Mouse (Mus musculus) liver, embryonic 16.5 days (tissue): ENCODE measurements around the gene Bag3. TPM values are rescaled to one million over a fixed set of nuclear protein-coding genes. Genes with fewer than 3 reads are reported as not detected.

Experiments used
- ATAC-seq: fragments of 200-750 bp; cut with Nextera tagmentation; 2 replicates; pipeline ENCODE4 v1.8.0; 2017; ENCODE audit warnings: low read depth, mild to moderate bottlenecking, moderate number of reproducible peaks, moderate library complexity
- H3K27ac ChIP-seq: fragments of 300-500 bp; sonication (generic); 2 replicates; pipeline ENCODE4 v1.5.1; 2014; ENCODE audit warnings: mild to moderate bottlenecking, low read length
- H3K27me3 ChIP-seq: fragments of 300-500 bp; sonication (generic); 2 replicates; pipeline ENCODE4 v1.6.1; 2014; ENCODE audit warnings: low read depth, low read length, mixed read lengths; ENCODE audit not compliant: control insufficient read depth, insufficient read depth
- H3K36me3 ChIP-seq: fragments of 300-500 bp; sonication (generic); 2 replicates; pipeline ENCODE4 v1.6.1; 2014; ENCODE audit warnings: mild to moderate bottlenecking; ENCODE audit not compliant: control insufficient read depth, insufficient read depth
- H3K4me1 ChIP-seq: fragments of 300-500 bp; sonication (generic); 2 replicates; pipeline ENCODE4 v1.6.1; 2014; ENCODE audit warnings: low read depth, low read length, mixed read lengths; ENCODE audit not compliant: control insufficient read depth
- H3K4me2 ChIP-seq: fragments of 300-500 bp; sonication (generic); 2 replicates; pipeline ENCODE4 v1.6.1; 2014; ENCODE audit warnings: low read depth, low read length, mixed read lengths
- H3K4me3 ChIP-seq: fragments of 300-500 bp; sonication (generic); 2 replicates; pipeline ENCODE4 v1.5.1; 2014; ENCODE audit warnings: low read depth, mild to moderate bottlenecking, low read length
- H3K9ac ChIP-seq: fragments of 300-500 bp; sonication (generic); 2 replicates; pipeline ENCODE4 v1.6.1; 2014; ENCODE audit warnings: low read depth, low read length
- H3K9me3 ChIP-seq: fragments of 300-500 bp; sonication (generic); replicated peaks from 2 replicates; pipeline ENCODE4 v1.6.1; 2016; ENCODE audit warnings: low read length; ENCODE audit not compliant: control insufficient read depth
- WGBS: fragments of 180-500 bp; shearing (Covaris S2); extraction: QIAGEN DNeasy Blood & Tissue Kit; methylation state at CpG from one replicate; pipeline ENCODE4 v1.1.7; 2014; ENCODE audit not compliant: insufficient replicate concordance; 5-methylcytosine and 5-hydroxymethylcytosine counted together
- polyA plus RNA-seq: library from polyadenylated mRNA; unstranded; fragments of >200 nt; fragmentation: Nextera tagmentation; extraction: Ambion mirVana; gene quantifications from 2 replicates; pipeline ENCODE4 v1.2.1, GENCODE M21; 2015

Gene Bag3
- polyA plus RNA-seq, 1 experiment from 2014 or later, result 3.5 TPM

- Histone ChIP-seq H3K27me3 (no peaks in the 10 kb centered on the region), H3K27ac (no peak overlapping the region), H3K4me2 (no peak overlapping the region), H3K9me3 (no peaks in the 10 kb centered on the region), H3K4me1 (no peaks in the 10 kb centered on the region), H3K36me3 (0 out of 2 replicates have a peak, but pooled peaks cover 2% of the 10 kb centered on the region), H3K9ac (no peak overlapping the region), H3K4me3 (no peak overlapping the region)
- ATAC-seq, result no peak
- WGBS, result 9% methylated on average over 1 of the region's 1 CpGs
Observed at GRCm38 (mm10) chr7:128550328-128551086, 27.1 kb downstream of the Bag3 start.

- no peak for ATAC-seq
- Histone ChIP-seq H3K4me3 (no peak overlapping the region), H3K27ac (no peak overlapping the region), H3K4me2 (no peak overlapping the region), H3K9ac (no peak overlapping the region), H3K36me3 (0 out of 2 replicates have a peak, but pooled peaks cover 2% of the 10 kb centered on the region), H3K4me1 (no peaks in the 10 kb centered on the region), H3K9me3 (no peaks in the 10 kb centered on the region), H3K27me3 (no peaks in the 10 kb centered on the region)
- WGBS, result 44% methylated on average over 3 of the region's 3 CpGs
Observed at GRCm38 (mm10) chr7:128551087-128551457, 27.7 kb downstream of the Bag3 start.

- Histone ChIP-seq H3K27me3 (no peaks in the 10 kb centered on the region), H3K9ac (no peak overlapping the region), H3K27ac (no peak overlapping the region), H3K36me3 (no peaks in the 10 kb centered on the region), H3K4me1 (no peaks in the 10 kb centered on the region), H3K4me2 (no peak overlapping the region), H3K9me3 (no peaks in the 10 kb centered on the region), H3K4me3 (no peak overlapping the region)
- 26% methylated on average over 3 of the region's 3 CpGs for WGBS
- no peak for ATAC-seq
Observed at GRCm38 (mm10) chr7:128553105-128553705, 29.8 kb downstream of the Bag3 start.

DNA sequence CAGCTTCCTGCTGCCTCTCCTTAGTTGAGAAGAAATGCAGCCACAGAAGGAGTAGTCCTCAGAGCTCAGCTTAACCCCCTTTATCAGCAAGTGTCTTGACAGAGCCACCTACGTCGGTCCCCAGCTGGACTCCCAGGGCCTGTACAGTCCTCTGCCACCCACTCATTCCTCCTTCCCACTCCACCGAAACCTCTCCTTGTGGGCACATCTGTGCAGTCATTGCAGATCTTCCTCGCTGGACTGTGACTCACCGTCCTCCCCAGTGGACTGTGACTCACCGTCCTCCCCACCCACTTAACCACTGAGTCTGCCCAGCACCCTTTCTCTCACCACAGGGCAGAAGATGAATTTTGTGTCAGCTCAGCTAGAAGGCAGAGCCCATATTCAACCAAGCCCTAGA lies 31.1 kb downstream of the Bag3 start:
- no peaks in the 10 kb centered on the region for H3K9me3 ChIP-seq
- no peak overlapping the region for H3K27ac ChIP-seq
- H3K36me3 ChIP-seq, result no peaks in the 10 kb centered on the region
- WGBS, result 50% methylated on average over 6 of the region's 6 CpGs
- ATAC-seq, result no peak
- no peaks in the 10 kb centered on the region for H3K4me1 ChIP-seq
- no peak overlapping the region for H3K4me2 ChIP-seq
- H3K4me3 ChIP-seq, result no peak overlapping the region
- H3K9ac ChIP-seq, result no peak overlapping the region
- no peaks in the 10 kb centered on the region for H3K27me3 ChIP-seq

GRCm38 (mm10) chr7:128555141-128555750 lies 31.8 kb downstream of the Bag3 start:
- Histone ChIP-seq H3K4me2 (no peak overlapping the region), H3K36me3 (no peaks in the 10 kb centered on the region), H3K9me3 (no peaks in the 10 kb centered on the region), H3K27me3 (no peaks in the 10 kb centered on the region), H3K9ac (no peak overlapping the region), H3K4me3 (no peak overlapping the region), H3K27ac (no peak overlapping the region), H3K4me1 (no peaks in the 10 kb centered on the region)
- 64% methylated on average over 5 of the region's 5 CpGs for WGBS
- ATAC-seq, result no peak

- WGBS, result 52% methylated on average over 1 of the region's 1 CpGs
Observed at GRCm38 (mm10) chr7:128556923-128557430, 33.6 kb downstream of the Bag3 start.

GRCm38 (mm10) chr7:128563373-128563772 lies 40.0 kb downstream of the Bag3 start:
- WGBS, result 25% methylated on average over 4 of the region's 4 CpGs

More at GRCm38 (mm10) chr7:128556923-128557430, 33.6 kb downstream of the Bag3 start:
- H3K27ac ChIP-seq, result no peak overlapping the region
- ATAC-seq, result no peak
- H3K4me2 ChIP-seq, result no peak overlapping the region
- H3K36me3 ChIP-seq, result no peaks in the 10 kb centered on the region
- no peaks in the 10 kb centered on the region for H3K27me3 ChIP-seq
- no peaks in the 10 kb centered on the region for H3K4me1 ChIP-seq
- no peak overlapping the region for H3K9ac ChIP-seq
- no peaks in the 10 kb centered on the region for H3K9me3 ChIP-seq
- no peak overlapping the region for H3K4me3 ChIP-seq

GRCm38 (mm10) chr7:128566311-128566710 lies 42.9 kb downstream of the Bag3 start:
- Histone ChIP-seq H3K9ac (no peak overlapping the region), H3K4me2 (no peak overlapping the region), H3K36me3 (no peaks in the 10 kb centered on the region), H3K27ac (no peak overlapping the region), H3K27me3 (no peaks in the 10 kb centered on the region), H3K9me3 (no peaks in the 10 kb centered on the region), H3K4me1 (no peaks in the 10 kb centered on the region; the same call in 1 of the 2 replicates), H3K4me3 (no peak overlapping the region)
- no peak for ATAC-seq
- WGBS, result 57% methylated on average over 7 of the region's 7 CpGs

More at GRCm38 (mm10) chr7:128563373-128563772, 40.0 kb downstream of the Bag3 start:
- no peak overlapping the region for H3K9ac ChIP-seq
- H3K36me3 ChIP-seq, result no peaks in the 10 kb centered on the region
- H3K4me3 ChIP-seq, result no peak overlapping the region
- no peak overlapping the region for H3K4me2 ChIP-seq
- H3K4me1 ChIP-seq, result no peaks in the 10 kb centered on the region
- H3K27me3 ChIP-seq, result no peaks in the 10 kb centered on the region
- no peak for ATAC-seq
- H3K27ac ChIP-seq, result no peak overlapping the region
- no peaks in the 10 kb centered on the region for H3K9me3 ChIP-seq
